Mouse (Mus musculus) splenic B cell, adult 2 months (primary cell): Measurements from ENCODE around the gene Hebp2.

Source experiments
- DNase-seq: peaks from one replicate; pipeline ENCODE4 v3.0.0-alpha.2; 2011; ENCODE audit warnings: low read depth, low spot score
- H3K27me3 ChIP-seq: 2 replicates; pipeline ENCODE4 v1.6.1; 2012; ENCODE audit warnings: mild to moderate bottlenecking, low read length, moderate library complexity, mixed read lengths; ENCODE audit not compliant: control insufficient read depth, poor library complexity, insufficient read depth, severe bottlenecking
- H3K36me3 ChIP-seq: 2 replicates; pipeline ENCODE4 v1.6.1; 2012; ENCODE audit warnings: mild to moderate bottlenecking, low read length, moderate library complexity, mixed read lengths; ENCODE audit not compliant: control insufficient read depth, poor library complexity, insufficient read depth, severe bottlenecking

Hebp2 gene

GRCm38 (mm10) chr10:18527766-18528165, 18.1 kb downstream of the Hebp2 start:
- no peak for DNase-seq
- no peaks in the 10 kb centered on the region for H3K27me3 ChIP-seq
- H3K36me3 ChIP-seq: no peaks in the 10 kb centered on the region

DNA sequence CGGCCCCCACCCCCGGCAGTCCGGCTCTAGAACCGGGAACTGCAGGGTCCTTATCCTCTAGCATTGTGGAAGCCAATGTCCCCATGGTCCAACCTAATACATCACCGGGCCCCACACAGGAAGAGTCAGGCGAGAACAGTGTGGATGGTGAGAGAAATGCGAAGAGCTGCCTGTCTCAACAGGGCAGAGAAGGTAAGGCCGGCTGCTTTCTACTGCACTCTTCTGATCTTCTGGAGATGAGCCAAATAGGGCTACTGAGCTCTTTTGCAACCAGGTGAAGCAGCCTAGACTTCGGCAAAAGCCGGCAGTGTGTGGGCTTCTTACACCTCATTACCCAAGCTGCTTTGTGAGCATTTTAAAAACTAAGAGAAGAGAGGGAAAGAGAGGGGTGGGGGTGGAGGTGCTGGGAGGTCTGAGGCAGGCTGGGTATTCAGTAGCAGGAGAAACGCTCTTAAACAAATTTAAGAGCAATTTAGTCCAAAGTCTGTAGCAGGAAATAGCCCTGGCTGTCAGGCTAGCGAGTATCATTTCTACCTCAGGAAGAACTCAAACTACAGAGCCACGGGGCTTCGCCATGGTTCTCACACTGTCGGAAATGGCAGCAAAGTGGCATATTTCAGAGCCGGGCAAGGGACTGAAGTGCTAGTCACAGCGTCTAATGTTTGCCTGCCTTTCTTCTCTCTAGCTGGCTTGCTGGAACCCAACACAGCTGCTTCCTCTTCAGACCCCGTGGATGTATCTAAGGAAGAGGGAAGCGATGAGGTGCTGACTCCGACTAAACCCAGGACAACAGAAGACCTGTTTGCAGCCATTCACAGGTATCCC, 18.8 kb downstream of the Hebp2 start:
- peak; percentile 5 for DNase-seq
- Histone ChIP-seq H3K27me3 (no peaks in the 10 kb centered on the region), H3K36me3 (no peaks in the 10 kb centered on the region)

DNA sequence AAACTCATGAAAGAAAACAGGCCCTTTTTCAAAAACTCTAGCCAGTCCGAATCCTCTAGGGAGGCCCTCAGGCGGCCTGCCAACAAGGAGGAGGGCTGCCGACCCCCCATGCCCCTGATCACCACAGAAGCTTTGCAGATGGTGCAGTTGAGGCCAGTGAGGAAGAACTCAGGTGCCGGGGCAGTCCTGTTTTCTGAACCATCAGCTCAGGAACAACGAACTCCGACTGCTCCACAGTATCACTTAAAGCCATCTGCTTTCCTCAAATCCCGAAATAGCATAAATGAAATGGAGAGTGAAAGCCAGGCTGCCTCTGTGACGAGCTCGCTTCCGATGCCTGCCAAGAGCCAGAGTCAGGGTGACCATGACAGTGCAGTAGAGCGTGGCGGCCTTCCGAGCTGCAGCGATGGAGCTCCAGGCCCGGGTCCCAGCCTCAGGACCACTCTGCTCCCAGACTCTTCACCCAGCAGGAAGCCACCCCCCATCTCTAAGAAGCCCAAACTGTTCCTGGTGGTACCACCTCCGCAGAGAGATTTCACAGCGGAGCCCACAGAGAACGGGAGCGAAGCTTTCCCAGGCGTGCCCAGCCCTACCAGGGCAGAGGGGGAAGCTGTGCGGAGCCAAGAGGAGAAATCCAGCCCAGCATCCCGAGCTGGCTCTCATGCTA, 19.6 kb downstream of the Hebp2 start:
- H3K27me3 ChIP-seq: no peaks in the 10 kb centered on the region
- DNase-seq: no peak
- no peaks in the 10 kb centered on the region for H3K36me3 ChIP-seq

DNA sequence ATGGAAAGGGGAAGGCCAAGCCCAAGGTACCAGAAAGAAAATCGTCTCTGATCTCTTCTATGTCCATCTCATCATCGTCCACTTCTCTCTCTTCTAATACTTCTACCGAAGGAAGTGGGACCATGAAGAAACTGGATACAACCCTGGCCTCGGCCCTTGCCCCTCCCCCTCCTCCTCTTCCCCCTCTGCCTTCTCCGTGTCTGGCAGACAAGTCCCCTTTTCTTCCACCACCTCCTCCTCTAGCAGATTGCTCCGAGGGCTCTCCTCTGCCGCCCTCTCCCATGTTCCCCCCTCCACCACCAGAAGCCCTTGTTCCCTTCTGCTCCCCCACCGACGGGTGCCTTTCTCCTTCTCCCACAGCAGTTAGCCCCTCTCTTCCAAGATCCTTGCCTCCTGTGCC, 20.1 kb downstream of the Hebp2 start:
- DNase-seq: no peak
- H3K36me3 ChIP-seq: no peaks in the 10 kb centered on the region
- no peaks in the 10 kb centered on the region for H3K27me3 ChIP-seq

DNA sequence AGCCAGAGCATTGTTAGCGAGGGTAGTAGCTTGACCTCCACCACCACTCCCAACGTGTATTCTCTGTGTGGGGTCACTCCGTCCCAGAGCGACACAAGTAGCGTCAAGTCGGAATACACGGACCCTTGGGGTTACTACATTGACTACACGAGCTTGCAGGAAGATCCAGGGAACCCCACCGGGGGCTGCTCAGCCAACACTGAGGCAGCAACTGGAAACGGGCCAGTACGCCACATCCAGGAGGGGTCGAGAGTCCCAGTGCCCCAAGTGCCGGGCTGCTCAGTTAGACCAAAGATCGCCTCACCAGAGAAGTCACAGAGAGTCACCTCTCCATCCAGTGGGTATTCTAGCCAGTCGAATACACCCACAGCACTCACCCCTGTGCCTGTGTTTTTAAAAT, 20.6 kb downstream of the Hebp2 start:
- H3K27me3 ChIP-seq: no peaks in the 10 kb centered on the region
- DNase-seq: no peak
- no peaks in the 10 kb centered on the region for H3K36me3 ChIP-seq

- no peaks in the 10 kb centered on the region for H3K36me3 ChIP-seq
- H3K27me3 ChIP-seq: no peaks in the 10 kb centered on the region
- DNase-seq: no peak
These were observed 23.3 kb downstream of the Hebp2 start for GRCm38 (mm10) chr10:18522556-18522955.

DNA sequence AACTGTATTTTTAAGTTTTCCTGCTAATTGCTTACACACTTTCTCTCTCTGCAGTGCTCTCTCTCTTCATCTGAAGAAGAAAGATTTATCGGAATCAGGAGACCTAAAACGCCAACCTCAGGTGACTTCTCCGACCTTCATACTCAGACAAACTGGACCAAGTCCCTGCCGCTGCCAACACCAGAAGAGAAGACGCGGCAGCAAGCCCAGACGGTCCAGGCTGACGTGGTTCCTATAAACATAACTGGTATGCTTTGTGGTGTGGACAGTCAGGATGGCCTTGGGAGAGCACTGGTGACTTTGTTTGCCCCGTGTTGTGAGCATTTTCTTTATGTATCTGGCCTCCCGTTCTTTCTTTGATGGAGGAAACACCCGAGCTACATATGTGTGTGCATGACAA, 34.4 kb downstream of the Hebp2 start:
- H3K36me3 ChIP-seq: no peaks in the 10 kb centered on the region

DNA sequence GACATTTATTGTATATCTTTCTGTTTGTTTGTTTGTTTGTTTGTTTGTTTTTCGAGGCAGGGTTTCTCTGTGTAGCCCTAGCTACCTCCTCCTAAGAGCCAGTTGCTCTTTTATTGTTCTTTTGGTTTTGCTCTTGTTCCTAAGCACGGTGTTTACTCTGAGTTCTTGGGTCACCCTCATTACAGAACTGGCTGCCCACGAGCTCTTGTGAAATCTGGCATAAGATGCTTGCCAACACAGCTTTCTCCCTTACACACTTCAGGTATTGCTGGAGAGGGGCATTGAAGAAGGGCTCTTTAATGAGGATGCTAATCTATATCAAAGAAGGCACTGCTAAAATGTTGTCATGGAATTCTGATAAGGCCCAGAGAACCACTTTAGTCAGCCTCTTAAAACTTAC, 35.2 kb downstream of the Hebp2 start:
- DNase-seq: no peak

More for the DNA sequence above, 34.4 kb downstream of the Hebp2 start:
- no peak for DNase-seq
- H3K27me3 ChIP-seq: no peaks in the 10 kb centered on the region

GRCm38 (mm10) chr10:18508586-18508985, 37.3 kb downstream of the Hebp2 start:
- Histone ChIP-seq H3K27me3 (no peaks in the 10 kb centered on the region), H3K36me3 (no peaks in the 10 kb centered on the region)
- no peak for DNase-seq

More for the DNA sequence above, 35.2 kb downstream of the Hebp2 start:
- Histone ChIP-seq H3K36me3 (no peaks in the 10 kb centered on the region), H3K27me3 (no peaks in the 10 kb centered on the region)

DNA sequence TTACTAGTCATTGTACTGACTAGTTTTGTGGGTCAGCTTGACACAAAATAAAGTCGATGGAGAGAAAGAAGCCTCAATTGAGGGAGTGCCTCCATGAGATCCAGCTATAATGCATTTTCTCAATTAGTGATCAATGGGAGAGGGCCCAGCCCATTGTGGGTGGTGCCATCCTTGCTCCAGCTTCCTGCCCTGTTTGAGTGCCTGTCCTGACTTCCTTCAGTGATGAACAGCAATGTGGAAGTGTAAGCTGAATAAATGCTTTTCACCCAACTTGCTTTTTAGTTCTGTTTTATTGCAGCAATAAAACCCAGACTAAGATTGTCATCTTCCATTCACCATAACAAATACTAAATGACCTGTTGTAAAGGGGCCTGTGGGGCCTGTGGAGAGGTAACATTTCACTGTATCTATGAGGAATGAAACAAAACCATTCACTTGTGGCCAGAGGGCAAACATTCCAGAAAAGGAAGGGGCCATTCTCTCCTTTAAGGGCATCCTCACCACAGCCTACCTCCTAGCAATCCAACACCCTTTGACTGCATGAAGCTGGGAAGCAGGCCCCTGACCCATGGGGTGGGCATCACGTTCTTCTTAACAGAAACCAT, 37.9 kb downstream of the Hebp2 start:
- Histone ChIP-seq H3K36me3 (no peaks in the 10 kb centered on the region), H3K27me3 (no peaks in the 10 kb centered on the region)
- no peak for DNase-seq

DNA sequence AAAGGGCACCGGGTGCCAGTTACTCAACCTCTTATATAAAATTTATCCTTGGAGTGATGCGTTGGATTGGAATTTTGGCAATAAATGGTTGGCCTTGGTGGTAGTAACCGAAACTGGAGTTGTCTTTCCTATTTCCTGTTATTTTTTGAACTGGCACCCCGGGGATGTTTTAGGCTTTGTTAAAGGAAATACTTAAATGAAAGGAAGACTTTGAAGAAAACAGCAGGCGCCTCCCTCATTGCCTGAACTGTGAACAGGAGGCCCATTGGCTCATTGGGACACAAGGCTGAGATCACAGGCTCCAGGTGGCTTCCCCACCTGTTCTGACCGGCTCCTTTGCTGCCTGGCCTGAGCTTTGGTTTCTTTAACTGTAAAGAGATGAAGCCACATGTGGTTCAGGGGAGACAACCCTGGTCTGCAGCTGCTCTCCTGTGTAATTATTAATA, 39.4 kb downstream of the Hebp2 start:
- no peak for DNase-seq
- H3K36me3 ChIP-seq: no peaks in the 10 kb centered on the region

GRCm38 (mm10) chr10:18505690-18506089, 40.2 kb downstream of the Hebp2 start:
- H3K36me3 ChIP-seq: no peaks in the 10 kb centered on the region
- no peak for DNase-seq
- H3K27me3 ChIP-seq: no peaks in the 10 kb centered on the region

More for the DNA sequence above, 39.4 kb downstream of the Hebp2 start:
- H3K27me3 ChIP-seq: no peaks in the 10 kb centered on the region

DNA sequence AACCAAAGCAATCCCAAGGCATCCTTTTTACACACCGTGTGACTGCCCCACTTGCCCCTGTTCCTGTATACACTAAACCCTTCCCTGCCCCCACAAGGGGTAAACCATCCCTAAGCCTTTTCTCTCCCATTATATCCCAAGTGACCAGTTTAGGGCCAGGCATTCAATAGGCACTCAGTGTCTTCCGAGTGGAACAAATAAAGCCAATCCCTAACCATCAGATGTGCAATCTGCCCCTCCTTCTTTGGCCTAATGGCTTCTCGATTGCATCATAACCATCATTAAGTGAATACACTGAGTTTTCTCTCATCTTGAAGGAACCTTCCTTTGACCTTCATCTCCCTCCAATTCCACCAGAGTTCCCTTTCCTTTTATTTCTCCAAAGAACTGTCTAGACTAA, 43.9 kb downstream of the Hebp2 start:
- no peak for DNase-seq
- Histone ChIP-seq H3K36me3 (no peaks in the 10 kb centered on the region), H3K27me3 (no peaks in the 10 kb centered on the region)

DNA sequence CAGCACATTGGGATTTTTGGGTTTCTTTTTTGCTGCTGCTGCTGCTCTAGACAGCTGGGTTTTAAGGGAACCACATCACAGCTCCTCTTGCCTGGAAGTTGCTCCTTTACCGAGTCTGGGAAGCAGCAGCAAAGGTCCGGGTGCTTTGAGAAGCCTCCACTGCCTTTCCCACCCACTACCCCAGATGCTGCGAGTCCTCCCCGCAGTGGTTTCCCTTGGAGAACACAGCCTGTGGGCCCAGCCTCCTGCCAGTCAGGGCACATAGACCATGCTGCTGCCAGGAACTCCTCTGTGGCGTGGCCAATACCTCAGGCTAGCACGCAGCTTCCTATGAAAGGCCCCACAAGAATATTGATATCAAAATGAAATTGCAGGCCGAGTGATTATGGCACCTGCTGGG, 48.8 kb downstream of the Hebp2 start:
- H3K36me3 ChIP-seq: no peaks in the 10 kb centered on the region
- no peak for DNase-seq
- no peaks in the 10 kb centered on the region for H3K27me3 ChIP-seq

DNA sequence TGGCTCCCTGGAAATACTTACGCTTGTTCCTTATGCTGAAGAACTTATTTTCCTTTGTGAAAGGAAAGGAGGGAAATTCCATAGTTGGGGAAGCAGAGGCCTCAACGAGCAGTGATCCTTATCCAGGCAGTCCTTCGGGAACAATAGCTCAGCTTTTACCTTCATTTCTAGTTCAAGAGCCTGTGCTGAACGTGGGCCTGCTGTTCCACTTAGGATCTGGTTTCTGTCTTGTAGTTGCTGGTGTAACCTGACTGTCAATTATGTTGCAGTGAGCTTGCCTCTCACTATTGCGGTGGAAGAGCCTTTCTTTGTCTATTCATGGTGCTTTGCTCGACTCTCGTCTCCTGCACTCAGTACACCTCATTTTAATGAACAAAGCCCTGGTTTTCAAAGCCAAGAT, 51.6 kb downstream of the Hebp2 start:
- Histone ChIP-seq H3K27me3 (no peaks in the 10 kb centered on the region), H3K36me3 (no peaks in the 10 kb centered on the region)
- no peak for DNase-seq
